Mouse (Mus musculus) frontal cortex, postnatal 10 days (tissue): ENCODE measurements at regions not wholly inside any gene's neighbourhood (a gene's known extent, or its start where the extent isn't known, plus 50 kb on each side); places are given as distances from the start of the nearest gene placed in this dataset.

Experiments
- DNase-seq, 2 experiments: peaks; one replicate each; pipeline ENCODE4 v3.0.0; 2022; ENCODE audit warnings: low spot score in 2 of 2, mixed read lengths in 1 of 2

GRCm38 (mm10) chr1:129219098-129219497, 54.0 kb upstream of the Thsd7b start:
- DNase-seq = no peak

GRCm38 (mm10) chr1:129208806-129209205, 64.3 kb upstream of the Thsd7b start:
- no peak for DNase-seq

- peak; percentile 6 to 20 for DNase-seq
Observed at GRCm38 (mm10) chr1:129208406-129208805, 64.7 kb upstream of the Thsd7b start.

GRCm38 (mm10) chr1:129207674-129208073, 65.4 kb upstream of the Thsd7b start:
- no peak for DNase-seq

- DNase-seq = peak in 1 of 2 experiments; percentile 6
Observed at GRCm38 (mm10) chr1:129180174-129180759, 92.8 kb upstream of the Thsd7b start.

GRCm38 (mm10) chr1:129169936-129170335, 103.2 kb upstream of the Thsd7b start:
- DNase-seq = no peak

- no peak for DNase-seq
Observed at GRCm38 (mm10) chr1:129150643-129151042, 122.5 kb upstream of the Thsd7b start.

- no peak for DNase-seq
Observed at GRCm38 (mm10) chr1:129148733-129149388, 124.2 kb upstream of the Thsd7b start.

GRCm38 (mm10) chr1:129146395-129147094, 126.6 kb upstream of the Thsd7b start:
- DNase-seq = no peak

- no peak for DNase-seq
Observed at GRCm38 (mm10) chr1:129138783-129139182, 134.3 kb upstream of the Thsd7b start.

- DNase-seq = no peak
Observed at GRCm38 (mm10) chr1:129106961-129107557, 166.0 kb upstream of the Thsd7b start.

- DNase-seq = no peak
Observed at GRCm38 (mm10) chr1:129100997-129101396, 172.1 kb upstream of the Thsd7b start.

GRCm38 (mm10) chr1:129078274-129078673, 194.8 kb upstream of the Thsd7b start:
- DNase-seq = no peak

- no peak for DNase-seq
Observed at GRCm38 (mm10) chr1:129057182-129057581, 215.9 kb upstream of the Thsd7b start.

GRCm38 (mm10) chr1:129055252-129055651, 217.8 kb upstream of the Thsd7b start:
- DNase-seq = no peak

- DNase-seq = no peak
Observed at GRCm38 (mm10) chr1:129033707-129034106, 239.4 kb upstream of the Thsd7b start.

GRCm38 (mm10) chr1:129005899-129006298, 267.2 kb upstream of the Thsd7b start:
- no peak for DNase-seq

- DNase-seq = no peak
Observed at GRCm38 (mm10) chr1:129002286-129002685, 270.8 kb upstream of the Thsd7b start.

GRCm38 (mm10) chr1:129001766-129002165, 271.3 kb upstream of the Thsd7b start:
- DNase-seq = no peak

- DNase-seq = no peak
Observed at GRCm38 (mm10) chr1:128999741-129000517, 273.2 kb upstream of the Thsd7b start.

GRCm38 (mm10) chr1:128994655-128995054, 278.4 kb upstream of the Thsd7b start:
- no peak for DNase-seq

- DNase-seq = no peak
Observed at GRCm38 (mm10) chr1:128983411-128983810, 289.7 kb upstream of the Thsd7b start.
